Mouse (Mus musculus): ENCODE results near the gene Cenpm. TPM values are rescaled to one million over a fixed set of nuclear protein-coding genes. Genes with fewer than 3 reads are reported as not detected.
A peak's percentile ranks its signal among the peaks of the same experiment; 100 is the strongest.

Cenpm gene
- polyA plus RNA-seq, 1 experiment, result 46.3 TPM

DNA sequence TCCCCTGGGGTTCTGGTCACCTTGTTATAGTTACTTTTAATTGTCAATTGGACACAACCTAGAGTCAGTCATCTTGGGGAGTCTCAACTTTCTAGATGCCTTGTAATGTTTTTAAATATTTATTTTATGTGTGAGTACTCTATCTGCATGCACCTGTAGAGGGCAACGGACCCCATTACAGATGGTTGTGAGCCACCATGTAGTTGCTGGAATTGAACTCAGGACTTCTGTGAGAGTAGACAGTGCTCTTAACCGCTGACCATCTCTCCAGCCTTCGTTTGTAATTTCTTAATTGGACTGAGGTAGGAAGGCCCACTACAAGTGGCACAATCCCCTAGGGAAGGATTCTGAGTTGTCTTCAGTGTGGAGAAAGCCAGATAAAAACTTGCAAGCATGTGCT is 1.2 kb downstream of the Cenpm start:
- Histone ChIP-seq H3K79me2 (ENCODE audit: control insufficient read depth, insufficient read depth) (no peaks in the 10 kb centered on the region), H3K4me3 (ENCODE audit: insufficient read depth, poor library complexity, severe bottlenecking) (peak overlapping the region; percentile 58), H3ac (ENCODE audit: control insufficient read depth, insufficient read length, low read depth) (peak overlapping the region; percentile 85), H3K79me3 (ENCODE audit: low read depth) (no peaks in the 10 kb centered on the region), H3K27me3 (ENCODE audit: control insufficient read depth, insufficient read depth, insufficient read length) (no peaks in the 10 kb centered on the region), H3K36me3 (ENCODE audit: control insufficient read depth, insufficient read depth) (peaks cover 6% of the 10 kb centered on the region)
- TF ChIP-seq CTCF (IDR thresholded peaks at IDR 0.05; ENCODE audit: control insufficient read depth, insufficient read depth, insufficient read length), result no peak
- no peak for TF ChIP-seq CEBPB (IDR thresholded peaks at IDR 0.05; ENCODE audit: low read depth)
- no peak for TF ChIP-seq MYOD1 (IDR thresholded peaks at IDR 0.05; ENCODE audit: control insufficient read depth, insufficient read length, low read depth)
- TF ChIP-seq FOSL1 (IDR thresholded peaks at IDR 0.05; ENCODE audit: insufficient read depth, low read length, poor library complexity, severe bottlenecking), result no peak

DNA sequence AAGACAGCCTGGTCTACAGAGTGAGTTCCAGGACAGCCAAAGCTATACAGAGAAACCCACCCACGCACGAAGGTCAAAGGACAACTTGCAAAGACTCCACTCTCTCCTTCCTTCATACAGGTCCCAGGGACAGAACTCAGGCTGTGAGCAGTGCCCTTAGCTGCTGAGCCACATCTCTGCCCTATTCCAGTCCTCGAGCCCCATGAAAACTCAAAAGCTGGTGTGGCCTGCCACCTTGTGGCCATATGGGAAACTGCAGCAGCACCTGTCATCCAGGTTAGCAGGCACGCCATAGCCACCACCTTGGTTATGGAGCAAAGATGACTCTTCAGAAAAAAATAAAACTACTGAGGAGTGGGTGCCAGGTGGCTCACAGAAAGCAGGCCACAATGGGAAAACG is 8.0 kb downstream of the Cenpm start:
- TF ChIP-seq CEBPB (IDR thresholded peaks at IDR 0.05; ENCODE audit: low read depth), result no peak
- TF ChIP-seq FOSL1 (IDR thresholded peaks at IDR 0.05; ENCODE audit: insufficient read depth, low read length, poor library complexity, severe bottlenecking), result no peak
- TF ChIP-seq MAX (IDR thresholded peaks at IDR 0.05), result no peak
- TF ChIP-seq MYOD1 (IDR thresholded peaks at IDR 0.05; ENCODE audit: control insufficient read depth, insufficient read length, low read depth), result peak; percentile 75
- peak; percentile 95 for TF ChIP-seq CTCF (IDR thresholded peaks at IDR 0.05; ENCODE audit: control insufficient read depth, insufficient read depth, insufficient read length)
- TF ChIP-seq USF1 (IDR thresholded peaks at IDR 0.05; ENCODE audit: low read depth), result no peak
- no peak for TF ChIP-seq MYOG (IDR thresholded peaks at IDR 0.05; ENCODE audit: control insufficient read depth, extremely low read depth, insufficient read length)
- Histone ChIP-seq H3K79me3 (ENCODE audit: low read depth) (no peaks in the 10 kb centered on the region), H3ac (ENCODE audit: control insufficient read depth, insufficient read length, low read depth) (no peak overlapping the region), H3K36me3 (ENCODE audit: control insufficient read depth, insufficient read depth) (peaks cover 11% of the 10 kb centered on the region), H3K4me3 (ENCODE audit: insufficient read depth, poor library complexity, severe bottlenecking) (no peak overlapping the region), H3K27me3 (ENCODE audit: control insufficient read depth, insufficient read depth, insufficient read length) (no peaks in the 10 kb centered on the region), H3K79me2 (ENCODE audit: control insufficient read depth, insufficient read depth) (no peaks in the 10 kb centered on the region)

DNA sequence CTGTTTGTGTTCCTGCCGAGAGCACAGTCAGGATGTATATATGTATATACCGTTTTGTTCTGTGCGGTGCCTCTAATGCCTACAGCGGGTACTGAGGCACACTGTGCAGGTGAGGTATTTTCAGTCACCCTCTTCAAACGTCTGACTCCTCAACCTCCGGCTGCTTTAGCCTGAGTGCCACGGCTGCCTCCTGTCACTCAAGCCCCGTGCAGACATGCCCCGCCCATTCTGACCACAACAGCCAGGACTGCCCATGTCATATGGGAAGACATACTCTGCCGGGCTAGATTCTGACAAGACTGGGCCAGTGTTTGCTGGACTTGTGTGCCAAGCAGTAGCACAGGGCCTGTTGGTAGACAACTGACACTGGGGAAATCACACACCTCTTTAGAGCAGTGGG is 8.9 kb downstream of the Cenpm start:
- TF ChIP-seq USF1 (IDR thresholded peaks at IDR 0.05; ENCODE audit: low read depth), result no peak
- no peak for TF ChIP-seq MYOG (IDR thresholded peaks at IDR 0.05; ENCODE audit: control insufficient read depth, extremely low read depth, insufficient read length)
- no peak for TF ChIP-seq MAX (IDR thresholded peaks at IDR 0.05)
- no peak for TF ChIP-seq CTCF (IDR thresholded peaks at IDR 0.05; ENCODE audit: control insufficient read depth, insufficient read depth, insufficient read length)
- TF ChIP-seq FOSL1 (IDR thresholded peaks at IDR 0.05; ENCODE audit: insufficient read depth, low read length, poor library complexity, severe bottlenecking), result no peak
- TF ChIP-seq MYOD1 (IDR thresholded peaks at IDR 0.05; ENCODE audit: control insufficient read depth, insufficient read length, low read depth), result no peak
- TF ChIP-seq CEBPB (IDR thresholded peaks at IDR 0.05; ENCODE audit: low read depth), result no peak
- H3ac ChIP-seq (ENCODE audit: control insufficient read depth, insufficient read length, low read depth), result no peak overlapping the region
- H3K27me3 ChIP-seq (ENCODE audit: control insufficient read depth, insufficient read depth, insufficient read length), result no peaks in the 10 kb centered on the region
- no peaks in the 10 kb centered on the region for H3K79me2 ChIP-seq (ENCODE audit: control insufficient read depth, insufficient read depth)
- H3K36me3 ChIP-seq (ENCODE audit: control insufficient read depth, insufficient read depth), result peaks cover 11% of the 10 kb centered on the region
- H3K79me3 ChIP-seq (ENCODE audit: low read depth), result no peaks in the 10 kb centered on the region
- no peak overlapping the region for H3K4me3 ChIP-seq (ENCODE audit: insufficient read depth, poor library complexity, severe bottlenecking)

DNA sequence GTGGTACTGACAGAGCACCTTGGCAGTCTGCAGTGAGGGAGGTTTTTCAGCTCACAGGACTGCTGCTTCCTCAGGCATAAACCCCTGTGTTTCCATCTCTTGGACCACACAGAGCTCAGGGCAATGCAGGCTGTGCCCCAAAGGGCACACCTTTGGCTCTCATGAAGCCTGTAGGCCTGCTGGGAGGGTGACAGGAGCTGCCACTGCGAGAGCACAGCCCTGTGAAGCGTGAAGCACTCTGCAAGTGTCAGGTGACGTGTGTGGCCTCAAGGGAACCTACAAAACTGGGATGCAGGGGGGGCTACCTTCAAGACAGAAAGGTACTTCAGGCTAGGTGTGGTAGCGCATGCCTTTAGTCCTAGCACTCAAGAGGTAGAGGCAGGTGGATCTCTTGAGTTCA is 11.9 kb downstream of the Cenpm start:
- Histone ChIP-seq H3K79me2 (ENCODE audit: control insufficient read depth, insufficient read depth) (no peaks in the 10 kb centered on the region), H3ac (ENCODE audit: control insufficient read depth, insufficient read length, low read depth) (no peak overlapping the region), H3K36me3 (ENCODE audit: control insufficient read depth, insufficient read depth) (no peaks in the 10 kb centered on the region), H3K79me3 (ENCODE audit: low read depth) (no peaks in the 10 kb centered on the region), H3K27me3 (ENCODE audit: control insufficient read depth, insufficient read depth, insufficient read length) (no peaks in the 10 kb centered on the region), H3K4me3 (ENCODE audit: insufficient read depth, poor library complexity, severe bottlenecking) (no peak overlapping the region)
- TF ChIP-seq MYOG (IDR thresholded peaks at IDR 0.05; ENCODE audit: control insufficient read depth, extremely low read depth, insufficient read length), result no peak
- TF ChIP-seq MYOD1 (IDR thresholded peaks at IDR 0.05; ENCODE audit: control insufficient read depth, insufficient read length, low read depth), result no peak
- TF ChIP-seq MAX (IDR thresholded peaks at IDR 0.05), result no peak
- TF ChIP-seq CTCF (IDR thresholded peaks at IDR 0.05; ENCODE audit: control insufficient read depth, insufficient read depth, insufficient read length), result no peak
- TF ChIP-seq CEBPB (IDR thresholded peaks at IDR 0.05; ENCODE audit: low read depth), result no peak
- no peak for TF ChIP-seq FOSL1 (IDR thresholded peaks at IDR 0.05; ENCODE audit: insufficient read depth, low read length, poor library complexity, severe bottlenecking)
- no peak for TF ChIP-seq USF1 (IDR thresholded peaks at IDR 0.05; ENCODE audit: low read depth)

DNA sequence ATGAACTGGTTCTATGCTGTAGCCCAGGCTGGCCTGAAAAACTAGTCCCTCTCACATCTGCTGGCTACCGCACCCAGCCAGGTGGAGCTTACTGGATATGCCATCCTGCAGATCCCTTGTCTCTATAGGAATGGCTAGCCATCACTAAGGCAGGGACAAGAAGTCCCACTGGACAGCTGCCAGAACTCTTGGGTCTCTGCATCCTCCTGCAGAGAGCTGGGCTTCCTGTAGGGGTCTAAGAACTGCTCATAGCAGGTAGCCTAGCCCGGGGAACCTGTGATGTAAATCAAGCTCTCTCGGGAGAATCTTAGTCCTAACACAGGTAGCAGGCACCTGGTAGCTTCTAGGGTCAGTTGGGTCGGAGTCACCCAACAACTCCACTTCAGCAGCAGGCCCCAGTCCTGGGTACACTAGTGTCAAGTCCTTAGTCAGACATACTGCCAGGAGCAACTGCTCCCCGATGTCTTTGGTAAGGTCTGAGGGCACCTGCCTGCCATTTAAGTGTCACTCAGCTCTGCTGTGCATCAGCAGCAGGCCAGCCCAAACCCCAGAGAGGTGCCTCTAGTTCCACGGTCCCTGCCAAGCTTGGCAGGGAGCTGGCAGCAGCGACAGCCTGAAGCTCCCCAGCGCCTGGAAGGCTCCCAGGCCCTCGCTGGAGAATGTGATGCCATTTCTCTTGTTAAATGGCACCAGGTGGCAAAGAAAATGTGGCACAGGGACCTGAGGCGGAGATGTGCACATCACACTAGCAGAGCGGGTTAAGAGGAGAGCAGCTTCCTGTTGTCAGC is 12.8 kb downstream of the Cenpm start:
- Histone ChIP-seq H3ac (ENCODE audit: control insufficient read depth, insufficient read length, low read depth) (no peak overlapping the region), H3K36me3 (ENCODE audit: control insufficient read depth, insufficient read depth) (no peaks in the 10 kb centered on the region), H3K79me3 (ENCODE audit: low read depth) (no peaks in the 10 kb centered on the region), H3K27me3 (ENCODE audit: control insufficient read depth, insufficient read depth, insufficient read length) (no peaks in the 10 kb centered on the region), H3K4me3 (ENCODE audit: insufficient read depth, poor library complexity, severe bottlenecking) (no peak overlapping the region), H3K79me2 (ENCODE audit: control insufficient read depth, insufficient read depth) (no peaks in the 10 kb centered on the region)
- TF ChIP-seq MYOD1 (IDR thresholded peaks at IDR 0.05; ENCODE audit: control insufficient read depth, insufficient read length, low read depth), result no peak
- TF ChIP-seq USF1 (IDR thresholded peaks at IDR 0.05; ENCODE audit: low read depth), result no peak
- TF ChIP-seq MAX (IDR thresholded peaks at IDR 0.05), result no peak
- no peak for TF ChIP-seq CTCF (IDR thresholded peaks at IDR 0.05; ENCODE audit: control insufficient read depth, insufficient read depth, insufficient read length)
- TF ChIP-seq MYOG (IDR thresholded peaks at IDR 0.05; ENCODE audit: control insufficient read depth, extremely low read depth, insufficient read length), result no peak
- no peak for TF ChIP-seq FOSL1 (IDR thresholded peaks at IDR 0.05; ENCODE audit: insufficient read depth, low read length, poor library complexity, severe bottlenecking)
- TF ChIP-seq CEBPB (IDR thresholded peaks at IDR 0.05; ENCODE audit: low read depth), result no peak
